Mouse (Mus musculus) heart, adult 2 months (tissue): Measurements from ENCODE around the gene Gm36864.

Source experiments
- CTCF ChIP-seq: fragments of 200-600 bp; IDR thresholded peaks from 2 replicates; pipeline ENCODE4 v1.8.1; 2022; ENCODE audit warnings: antibody characterized with exemption, mild to moderate bottlenecking, moderate library complexity
- EP300 ChIP-seq: fragments of 200-500 bp; IDR thresholded peaks from 2 replicates; pipeline ENCODE4 v1.6.1; 2011; ENCODE audit warnings: low read depth, low read length, control low read depth; ENCODE audit not compliant: insufficient read depth
- POLR2A ChIP-seq: fragments of 200-500 bp; IDR thresholded peaks from 2 replicates; pipeline ENCODE4 v1.6.1; 2011; ENCODE audit warnings: mild to moderate bottlenecking, low read depth, low read length, control low read depth; ENCODE audit not compliant: insufficient read depth

DNA sequence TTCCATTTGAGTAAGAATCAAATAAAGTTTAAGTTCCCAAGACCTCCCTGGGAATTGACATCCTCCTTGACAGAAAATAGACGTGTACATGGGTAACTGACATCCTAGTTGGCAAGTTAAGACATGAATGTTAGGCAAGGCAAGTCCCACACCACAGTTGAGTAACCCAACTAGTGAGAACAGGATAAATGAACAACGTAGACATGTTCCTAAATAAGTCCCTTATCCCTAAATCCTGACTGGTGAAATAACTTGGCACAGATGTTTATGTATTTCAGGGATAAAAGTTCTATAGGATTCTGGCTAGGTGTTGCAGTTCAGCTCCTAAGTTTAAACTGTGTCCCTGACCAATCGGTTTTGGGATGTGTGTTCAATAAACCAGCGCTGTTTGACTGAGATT, 55.0 kb downstream of the Gm36864 start:
- TF ChIP-seq POLR2A (no peak), CTCF (no peak), EP300 (no peak)
